Mouse (Mus musculus) adrenal gland, postnatal 10 days (tissue): ENCODE measurements at regions not wholly inside any gene's neighbourhood (a gene's known extent, or its start where the extent isn't known, plus 50 kb on each side); places are given as distances from the start of the nearest gene placed in this dataset.
A peak's percentile ranks its signal among the peaks of the same experiment; 100 is the strongest.

ENCODE experiments used
- DNase-seq: peaks from one replicate; pipeline ENCODE4 v3.0.0; 2021; ENCODE audit warnings: mixed read lengths

GRCm38 (mm10) chr1:105206216-105206615 is 150.3 kb downstream of the Rnf152 start:
- no peak for DNase-seq

GRCm38 (mm10) chr1:105199305-105199704 is 157.2 kb downstream of the Rnf152 start:
- peak; percentile 49 for DNase-seq

DNA sequence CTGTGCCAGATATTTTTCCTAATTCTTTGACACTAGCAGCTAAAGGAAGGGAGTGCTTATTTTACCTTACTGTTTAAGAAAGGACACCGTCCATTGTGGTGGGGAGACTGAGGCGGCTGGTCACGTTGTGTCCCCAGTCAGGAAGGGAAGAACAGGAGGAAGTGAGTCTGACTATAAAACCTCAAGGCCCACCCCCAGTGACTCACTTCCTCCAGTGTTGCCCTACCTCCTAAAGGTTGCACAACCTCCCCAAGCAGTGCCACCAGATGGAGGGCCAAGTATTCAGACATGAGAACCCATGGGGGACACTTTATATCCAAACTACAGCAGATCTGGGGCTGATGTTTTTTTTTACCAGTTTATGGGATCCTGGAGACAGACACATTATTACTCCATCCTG is 165.4 kb downstream of the Rnf152 start:
- DNase-seq = no peak

DNA sequence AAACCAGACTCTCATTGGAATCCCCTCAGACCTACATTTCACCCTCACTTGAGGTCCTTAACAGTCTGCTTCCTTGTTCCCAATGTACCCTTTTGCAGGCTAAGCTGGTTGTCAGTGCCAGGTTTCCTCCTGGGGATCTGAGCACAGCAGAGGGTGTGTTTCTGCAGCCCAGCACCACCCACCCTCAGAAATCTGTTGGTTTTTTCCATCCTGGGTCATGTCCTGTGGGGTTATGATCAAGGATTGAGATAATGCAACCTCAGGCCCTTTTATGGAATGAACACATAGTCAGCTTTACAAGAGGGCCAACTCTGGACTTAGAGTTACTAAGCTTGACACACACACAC is 167.6 kb downstream of the Rnf152 start:
- peak; percentile 45 for DNase-seq

GRCm38 (mm10) chr1:105188210-105188919 is 168.1 kb downstream of the Rnf152 start:
- DNase-seq = no peak

- DNase-seq = no peak
These were observed 172.0 kb downstream of the Rnf152 start for GRCm38 (mm10) chr1:105184470-105184869.

DNA sequence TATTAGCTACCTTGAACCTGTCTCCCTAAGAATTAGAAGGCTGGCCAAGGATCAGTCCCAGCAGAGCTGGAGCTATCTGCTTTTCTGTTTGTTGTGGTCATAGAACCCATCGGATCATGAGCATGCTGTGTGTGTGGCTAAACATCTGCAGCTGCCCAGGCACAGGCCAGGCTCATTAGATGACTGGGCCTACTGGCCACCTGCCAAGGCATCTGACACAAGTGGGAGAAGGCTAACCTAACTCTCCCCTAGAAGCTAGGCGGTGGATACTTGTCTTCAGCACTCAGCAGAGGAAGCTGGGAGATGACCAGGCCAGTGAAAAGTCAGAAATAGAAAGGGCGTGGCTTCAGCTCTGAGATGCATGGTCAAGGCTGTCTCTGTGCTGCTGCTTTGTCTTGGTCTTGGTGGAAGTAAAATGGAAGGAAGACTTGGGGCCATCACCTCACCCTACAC is 177.1 kb downstream of the Rnf152 start:
- DNase-seq = peak; percentile 75

- DNase-seq = no peak
These were observed 177.7 kb downstream of the Rnf152 start for GRCm38 (mm10) chr1:105178773-105179172.

GRCm38 (mm10) chr1:105177938-105178337 is 178.6 kb downstream of the Rnf152 start:
- DNase-seq = no peak

DNA sequence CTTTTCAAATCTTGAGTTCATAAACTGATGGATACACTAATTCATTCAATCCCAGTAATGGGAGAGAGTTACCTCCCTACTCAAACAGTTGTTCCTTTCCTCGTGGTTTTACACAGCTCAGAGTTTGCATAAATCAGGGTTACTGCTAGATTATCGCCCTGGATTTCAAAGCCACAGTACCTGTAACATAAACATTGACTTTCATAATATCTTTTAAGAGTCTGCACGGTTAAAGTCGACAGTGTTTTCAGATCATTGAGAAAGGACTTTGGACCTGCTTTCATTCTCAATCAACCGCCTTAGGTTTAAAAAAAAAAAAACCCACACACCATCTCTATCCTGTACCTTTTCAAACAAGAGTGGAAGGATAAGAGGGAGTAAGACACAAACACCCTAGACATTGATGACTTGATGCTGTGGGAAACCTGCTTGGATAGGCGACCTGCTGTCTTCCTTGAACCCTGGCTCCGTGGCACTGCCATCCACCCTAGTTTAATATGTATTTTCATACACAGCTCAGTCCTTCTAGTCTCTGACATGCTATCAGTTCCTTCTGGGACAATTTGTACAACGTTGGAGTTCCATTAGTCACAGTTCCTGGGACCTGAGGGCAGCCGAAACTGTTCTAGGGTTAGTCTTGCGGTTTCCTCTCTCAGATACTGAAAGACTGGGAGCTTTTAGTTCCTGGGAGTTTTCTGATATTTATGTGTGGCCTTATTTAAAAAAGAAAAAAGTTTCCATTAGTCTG is 179.3 kb downstream of the Rnf152 start:
- DNase-seq = no peak

DNA sequence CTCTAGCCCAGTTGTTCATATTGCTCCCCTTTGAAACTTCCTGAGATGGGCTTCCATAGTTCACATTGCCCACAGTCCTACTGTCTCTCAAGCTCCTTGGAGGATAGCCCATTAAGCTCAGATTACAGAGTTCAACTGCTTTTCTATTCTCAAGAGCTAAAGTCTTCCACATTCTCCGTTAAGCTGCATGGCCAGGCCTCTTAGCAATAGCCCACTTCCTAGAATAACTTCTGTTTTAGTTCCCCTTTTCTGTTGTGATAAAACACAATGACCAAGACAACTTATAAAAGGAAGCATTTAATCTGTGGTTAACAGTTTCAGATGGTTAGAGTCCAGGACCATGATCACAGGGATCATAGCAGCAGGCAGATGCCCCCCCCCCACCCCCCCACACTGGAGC is 185.5 kb downstream of the Rnf152 start:
- DNase-seq = no peak

DNA sequence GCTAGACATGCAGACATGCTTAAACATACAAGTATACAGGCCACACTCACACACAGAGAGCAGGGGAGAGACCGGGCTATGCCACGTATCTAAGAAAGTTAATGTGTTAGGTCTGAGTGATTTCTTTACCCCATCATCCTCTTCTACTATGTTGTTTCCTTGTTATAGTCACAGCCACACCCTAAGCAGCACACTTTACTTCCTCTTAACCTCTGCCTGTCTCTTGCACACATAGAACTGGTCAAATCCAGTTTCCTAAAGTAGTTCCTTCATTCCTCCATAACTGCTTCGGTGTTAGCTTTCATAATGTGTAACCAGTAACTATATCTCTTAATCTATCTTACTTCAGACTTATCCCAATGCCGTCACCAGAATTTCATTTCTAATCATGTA is 186.4 kb downstream of the Rnf152 start:
- DNase-seq = no peak

GRCm38 (mm10) chr1:105169455-105170113 is 186.9 kb downstream of the Rnf152 start:
- DNase-seq = no peak

- DNase-seq = no peak
These were observed 187.7 kb downstream of the Rnf152 start for GRCm38 (mm10) chr1:105168808-105169207.

- no peak for DNase-seq
These were observed 198.9 kb downstream of the Rnf152 start for GRCm38 (mm10) chr1:105157459-105158124.

DNA sequence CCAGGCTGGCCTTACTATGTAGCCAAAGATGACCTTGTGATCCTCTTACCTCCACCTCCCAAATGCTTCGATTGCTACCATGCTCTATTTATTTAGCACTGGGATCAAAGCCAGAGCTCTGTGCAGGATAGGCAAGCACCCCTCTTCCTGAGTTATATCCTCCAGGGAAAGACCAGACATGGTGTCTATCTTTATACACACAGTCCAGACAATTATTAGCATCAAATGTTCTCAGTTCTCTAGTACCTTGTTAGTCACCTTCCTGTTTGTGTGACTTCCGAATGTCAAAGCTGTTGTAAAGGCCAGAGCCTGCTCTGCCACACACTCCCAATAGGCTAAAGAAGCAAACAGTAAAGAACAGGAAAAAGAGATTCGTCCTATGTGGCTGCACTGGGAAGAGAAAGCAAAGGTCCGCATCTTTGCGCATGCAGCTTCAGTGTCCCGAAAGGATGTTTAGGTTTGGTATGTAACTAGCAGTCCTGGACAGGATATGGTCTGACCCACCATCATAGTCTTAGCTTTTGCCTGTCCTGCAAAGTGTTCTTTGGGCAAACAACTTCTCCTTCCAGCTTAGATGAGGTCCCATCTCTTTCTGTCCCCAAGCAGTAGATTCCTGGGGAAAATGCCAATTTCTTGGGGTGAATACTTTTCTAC is 204.2 kb downstream of the Rnf152 start:
- no peak for DNase-seq

GRCm38 (mm10) chr1:105151466-105151846 is 205.1 kb downstream of the Rnf152 start:
- DNase-seq = no peak

DNA sequence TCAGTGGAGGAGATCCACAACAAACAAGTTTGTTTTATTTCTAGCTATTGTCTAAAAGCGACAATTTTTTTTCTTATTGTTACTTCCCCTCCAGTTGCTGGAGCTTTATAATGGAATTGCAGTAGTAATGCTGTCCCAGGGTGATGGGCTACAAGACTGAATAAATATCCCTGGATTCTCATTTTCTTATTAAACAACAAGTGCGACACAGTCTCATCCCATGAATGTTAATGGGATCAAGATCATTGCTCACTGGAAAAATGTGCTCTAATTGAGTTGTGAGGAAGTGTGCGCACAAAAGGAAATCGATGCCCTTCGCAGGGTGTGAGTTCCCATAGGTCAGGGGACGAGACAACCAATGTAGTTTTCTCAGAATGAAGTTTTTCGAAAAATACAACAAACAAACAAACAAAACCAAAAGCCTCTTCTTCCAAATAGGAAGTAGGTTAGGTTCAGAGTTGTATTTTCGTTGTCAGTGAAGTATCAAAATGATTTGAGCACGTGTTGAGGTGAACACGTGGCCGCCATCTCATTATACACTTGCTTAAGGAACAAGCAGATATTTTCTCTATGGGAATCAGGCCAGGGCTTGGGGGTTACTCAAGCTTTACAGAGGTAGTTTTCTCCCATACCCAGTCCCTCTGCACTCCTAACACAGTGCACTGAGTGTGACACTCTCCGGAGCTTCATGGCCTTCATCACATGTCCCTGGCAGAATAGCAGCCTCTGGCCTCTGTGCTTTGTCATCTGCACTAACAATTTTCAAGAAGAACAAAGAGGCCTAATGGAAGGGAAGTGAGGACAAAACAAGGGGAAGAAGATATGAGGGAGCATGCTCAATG is 205.7 kb downstream of the Rnf152 start:
- no peak for DNase-seq

- DNase-seq = no peak
These were observed 207.7 kb downstream of the Rnf152 start for GRCm38 (mm10) chr1:105148792-105149191.

DNA sequence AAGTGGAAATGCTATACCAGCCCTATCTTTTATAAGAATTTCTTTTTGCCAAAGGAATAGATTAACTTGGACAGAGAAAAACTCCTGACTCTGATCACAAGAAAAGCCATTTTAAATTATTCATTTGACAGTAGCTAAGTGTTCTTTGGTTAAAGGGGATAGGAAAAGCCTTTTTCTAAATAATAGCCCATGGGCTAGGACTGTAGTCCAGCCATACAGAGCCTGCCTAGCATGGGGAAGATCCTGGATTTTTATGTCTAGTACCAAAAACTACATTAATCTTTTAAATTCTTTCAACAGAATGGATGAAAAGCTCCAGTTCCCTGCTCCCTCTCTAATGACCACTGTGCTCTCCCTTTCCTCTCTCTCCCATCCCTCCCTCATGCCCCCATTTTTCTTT is 208.5 kb downstream of the Rnf152 start:
- no peak for DNase-seq

- no peak for DNase-seq
These were observed 232.6 kb downstream of the Rnf152 start for GRCm38 (mm10) chr1:105123936-105124335.
